Mouse (Mus musculus): ENCODE data around the gene Gm4969. TPM values are rescaled to one million over a fixed set of nuclear protein-coding genes. Genes with fewer than 3 reads are reported as not detected.

Gene Gm4969
- polyA plus RNA-seq (2014; fragmentation: Nextera tagmentation; extraction: Ambion mirVana) = 2.2 and 2.7 TPM in 2 replicates

GRCm38 (mm10) chr7:19118028-19118771 lies at the start of gene Gm4969:
Gm4969 (minus strand) TSS chr7:19118368.
- Histone ChIP-seq H3K27ac (ENCODE audit: low read depth, low read length) (no peak within 1 kb of the TSS), H3K4me3 (ENCODE audit: low read depth, low read length) (peak within 1 kb of the TSS; percentile 25), H3K4me1 (ENCODE audit: control insufficient read depth, insufficient read depth, low read length) (peaks cover 13% of the 10 kb centered on the region), H3K27me3 (ENCODE audit: control insufficient read depth, insufficient read depth, low read length) (peaks cover 4% of the 10 kb centered on the region; the same call in 1 of the 2 replicates), H3K36me3 (ENCODE audit: control insufficient read depth, insufficient read depth, low read length) (no peaks in the 10 kb centered on the region), H3K9ac (ENCODE audit: low read depth, low read length) (peak within 1 kb of the TSS; percentile 40; the same call in 1 of the 2 replicates), H3K4me2 (peak within 1 kb of the TSS; percentile 87), H3K9me3 (replicated peaks; ENCODE audit: control insufficient read depth, low read length) (no peaks in the 10 kb centered on the region)
- ATAC-seq (replicated peaks; ENCODE audit: insufficient number of reproducible peaks, low FRiP score, low TSS enrichment) = peak; percentile 39
- WGBS (ENCODE audit: insufficient replicate concordance) = 18% methylated on average over 64 of the region's 64 CpGs

GRCm38 (mm10) chr7:19166990-19167389 lies 48.8 kb upstream of the Gm4969 start:
- H3K4me2 ChIP-seq = no peak overlapping the region
- 0 out of 2 replicates have a peak overlapping the region, but pooled peaks have one; percentile 10 for H3K27ac ChIP-seq (ENCODE audit: low read depth, low read length)
- H3K36me3 ChIP-seq (ENCODE audit: control insufficient read depth, insufficient read depth, low read length) = no peaks in the 10 kb centered on the region
- peaks cover 51% of the 10 kb centered on the region for H3K4me1 ChIP-seq (ENCODE audit: control insufficient read depth, insufficient read depth, low read length)
- peaks cover 6% of the 10 kb centered on the region for H3K27me3 ChIP-seq (ENCODE audit: control insufficient read depth, insufficient read depth, low read length)
- H3K9me3 ChIP-seq (replicated peaks; ENCODE audit: control insufficient read depth, low read length) = no peaks in the 10 kb centered on the region
- 87% methylated on average over 3 of the region's 3 CpGs for WGBS (ENCODE audit: insufficient replicate concordance)
- H3K4me3 ChIP-seq (ENCODE audit: low read depth, low read length) = no peak overlapping the region
- no peak for ATAC-seq (replicated peaks; ENCODE audit: insufficient number of reproducible peaks, low FRiP score, low TSS enrichment)
- no peak overlapping the region for H3K9ac ChIP-seq (ENCODE audit: low read depth, low read length)

- peaks cover 44% of the 10 kb centered on the region for H3K4me1 ChIP-seq (ENCODE audit: control insufficient read depth, insufficient read depth, low read length)
These were observed 47.7 kb upstream of the Gm4969 start, which contains the start of gene Gipr for GRCm38 (mm10) chr7:19165656-19166423. Gipr (minus strand) TSS chr7:19166127.

GRCm38 (mm10) chr7:19164978-19165377 lies 46.8 kb upstream of the Gm4969 start:
- H3K4me2 ChIP-seq = peak overlapping the region; percentile 56

More at GRCm38 (mm10) chr7:19165656-19166423, 47.7 kb upstream of the Gm4969 start, which contains the start of gene Gipr:
- peak within 1 kb of the TSS; percentile 56 for H3K4me2 ChIP-seq
- H3K4me3 ChIP-seq (ENCODE audit: low read depth, low read length) = peak within 1 kb of the TSS; percentile 28
- H3K27me3 ChIP-seq (ENCODE audit: control insufficient read depth, insufficient read depth, low read length) = peaks cover 6% of the 10 kb centered on the region
- peak within 1 kb of the TSS; percentile 79 for H3K27ac ChIP-seq (ENCODE audit: low read depth, low read length)
- 10% methylated on average over 14 of the region's 14 CpGs for WGBS (ENCODE audit: insufficient replicate concordance)
- ATAC-seq (replicated peaks; ENCODE audit: insufficient number of reproducible peaks, low FRiP score, low TSS enrichment) = no peak; the same call in 1 of the 2 replicates
- H3K9me3 ChIP-seq (replicated peaks; ENCODE audit: control insufficient read depth, low read length) = no peaks in the 10 kb centered on the region
- H3K9ac ChIP-seq (ENCODE audit: low read depth, low read length) = peak within 1 kb of the TSS; percentile 61; the same call in 1 of the 2 replicates
- no peaks in the 10 kb centered on the region for H3K36me3 ChIP-seq (ENCODE audit: control insufficient read depth, insufficient read depth, low read length)

GRCm38 (mm10) chr7:19164189-19164588 lies 46.0 kb upstream of the Gm4969 start:
- H3K27me3 ChIP-seq (ENCODE audit: control insufficient read depth, insufficient read depth, low read length) = peaks cover 12% of the 10 kb centered on the region
- peaks cover 39% of the 10 kb centered on the region for H3K4me1 ChIP-seq (ENCODE audit: control insufficient read depth, insufficient read depth, low read length)
- H3K36me3 ChIP-seq (ENCODE audit: control insufficient read depth, insufficient read depth, low read length) = no peaks in the 10 kb centered on the region
- no peak for ATAC-seq (replicated peaks; ENCODE audit: insufficient number of reproducible peaks, low FRiP score, low TSS enrichment)
- 0 out of 2 replicates have a peak overlapping the region, but pooled peaks have one; percentile 10 for H3K9ac ChIP-seq (ENCODE audit: low read depth, low read length)
- H3K27ac ChIP-seq (ENCODE audit: low read depth, low read length) = no peak overlapping the region
- 0% methylated on average over 6 of the region's 6 CpGs for whole genome bisulfite sequencing (ENCODE audit: insufficient replicate concordance)
- no peaks in the 10 kb centered on the region for H3K9me3 ChIP-seq (replicated peaks; ENCODE audit: control insufficient read depth, low read length)
- H3K4me2 ChIP-seq = peak overlapping the region; percentile 56
- peak overlapping the region; percentile 5; the same call in 1 of the 2 replicates for H3K4me3 ChIP-seq (ENCODE audit: low read depth, low read length)

More at GRCm38 (mm10) chr7:19164978-19165377, 46.8 kb upstream of the Gm4969 start:
- ATAC-seq (replicated peaks; ENCODE audit: insufficient number of reproducible peaks, low FRiP score, low TSS enrichment) = no peak
- Histone ChIP-seq H3K36me3 (ENCODE audit: control insufficient read depth, insufficient read depth, low read length) (no peaks in the 10 kb centered on the region), H3K4me3 (ENCODE audit: low read depth, low read length) (peak overlapping the region; percentile 5; the same call in 1 of the 2 replicates), H3K9me3 (replicated peaks; ENCODE audit: control insufficient read depth, low read length) (no peaks in the 10 kb centered on the region), H3K27me3 (ENCODE audit: control insufficient read depth, insufficient read depth, low read length) (peaks cover 6% of the 10 kb centered on the region), H3K9ac (ENCODE audit: low read depth, low read length) (no peak overlapping the region), H3K27ac (ENCODE audit: low read depth, low read length) (no peak overlapping the region), H3K4me1 (ENCODE audit: control insufficient read depth, insufficient read depth, low read length) (peaks cover 40% of the 10 kb centered on the region)
- WGBS (ENCODE audit: insufficient replicate concordance) = under 1% methylated on average over 13 of the region's 13 CpGs

- Histone ChIP-seq H3K4me1 (ENCODE audit: control insufficient read depth, insufficient read depth, low read length) (peaks cover 39% of the 10 kb centered on the region), H3K9ac (ENCODE audit: low read depth, low read length) (no peak overlapping the region), H3K4me3 (ENCODE audit: low read depth, low read length) (no peak overlapping the region), H3K4me2 (peak overlapping the region; percentile 56), H3K27me3 (ENCODE audit: control insufficient read depth, insufficient read depth, low read length) (peaks cover 14% of the 10 kb centered on the region), H3K36me3 (ENCODE audit: control insufficient read depth, insufficient read depth, low read length) (no peaks in the 10 kb centered on the region), H3K27ac (ENCODE audit: low read depth, low read length) (no peak overlapping the region), H3K9me3 (replicated peaks; ENCODE audit: control insufficient read depth, low read length) (no peaks in the 10 kb centered on the region)
- no peak for ATAC-seq (replicated peaks; ENCODE audit: insufficient number of reproducible peaks, low FRiP score, low TSS enrichment)
- 24% methylated on average over 12 of the region's 12 CpGs for WGBS (ENCODE audit: insufficient replicate concordance)
These were observed 45.6 kb upstream of the Gm4969 start for GRCm38 (mm10) chr7:19163752-19164151.

GRCm38 (mm10) chr7:19162928-19163327 lies 44.8 kb upstream of the Gm4969 start:
- ATAC-seq (replicated peaks; ENCODE audit: insufficient number of reproducible peaks, low FRiP score, low TSS enrichment) = no peak
- no peaks in the 10 kb centered on the region for H3K9me3 ChIP-seq (replicated peaks; ENCODE audit: control insufficient read depth, low read length)
- H3K4me1 ChIP-seq (ENCODE audit: control insufficient read depth, insufficient read depth, low read length) = peaks cover 33% of the 10 kb centered on the region
- no peaks in the 10 kb centered on the region for H3K36me3 ChIP-seq (ENCODE audit: control insufficient read depth, insufficient read depth, low read length)
- H3K27me3 ChIP-seq (ENCODE audit: control insufficient read depth, insufficient read depth, low read length) = peaks cover 17% of the 10 kb centered on the region
- no peak overlapping the region for H3K9ac ChIP-seq (ENCODE audit: low read depth, low read length)
- WGBS (ENCODE audit: insufficient replicate concordance) = 72% methylated on average over 7 of the region's 7 CpGs
- H3K4me2 ChIP-seq = no peak overlapping the region
- no peak overlapping the region for H3K27ac ChIP-seq (ENCODE audit: low read depth, low read length)
- H3K4me3 ChIP-seq (ENCODE audit: low read depth, low read length) = no peak overlapping the region

- Histone ChIP-seq H3K4me1 (ENCODE audit: control insufficient read depth, insufficient read depth, low read length) (peaks cover 27% of the 10 kb centered on the region), H3K36me3 (ENCODE audit: control insufficient read depth, insufficient read depth, low read length) (no peaks in the 10 kb centered on the region), H3K27me3 (ENCODE audit: control insufficient read depth, insufficient read depth, low read length) (peaks cover 17% of the 10 kb centered on the region), H3K4me2 (peak overlapping the region; percentile 75), H3K4me3 (ENCODE audit: low read depth, low read length) (peak overlapping the region; percentile 36), H3K9ac (ENCODE audit: low read depth, low read length) (peak overlapping the region; percentile 39; the same call in 1 of the 2 replicates), H3K9me3 (replicated peaks; ENCODE audit: control insufficient read depth, low read length) (no peaks in the 10 kb centered on the region), H3K27ac (ENCODE audit: low read depth, low read length) (no peak overlapping the region)
- ATAC-seq (replicated peaks; ENCODE audit: insufficient number of reproducible peaks, low FRiP score, low TSS enrichment) = peak; percentile 64
- WGBS (ENCODE audit: insufficient replicate concordance) = under 1% methylated on average over 20 of the region's 20 CpGs
These were observed 41.9 kb upstream of the Gm4969 start for GRCm38 (mm10) chr7:19160115-19160514.

Measured in heart, embryonic 11.5 days (tissue).